Mouse (Mus musculus): ENCODE results near the gene Casp14.

Gene Casp14

GRCm38 (mm10) chr10:78664546-78664945 lies 53.5 kb downstream of the Casp14 start:
- DNase-seq, result no peak

Measured in lung, postnatal 36 days (tissue).